Mouse (Mus musculus): Measurements from ENCODE around the gene Plcb1. TPM values are rescaled to one million over a fixed set of nuclear protein-coding genes. Genes with fewer than 3 reads are reported as not detected.
"Not testable (repeated sequence)": the region's sequence is repeated elsewhere in the genome, so short reads cannot be mapped to it uniquely, and the experiment has no call there.

The Plcb1 gene
- total and polyA plus RNA-seq, 3 experiments, result 0.78 to 4.2 (median 3.9) TPM

GRCm38 (mm10) chr2:135370259-135370835 is 584.5 kb downstream of the Plcb1 start:
- H3K27ac ChIP-seq, result no peak overlapping the region
- intact Hi-C loops (cut with DNase I), result no loop called here
- DNase-seq, result no peak
- no peaks in the 10 kb centered on the region for H3K79me2 ChIP-seq (replicated peaks; ENCODE audit: control insufficient read depth, insufficient read depth, low read length)
- no peaks in the 10 kb centered on the region for H3K4me1 ChIP-seq (ENCODE audit: control insufficient read depth, insufficient read depth, low read length)
- H3K9ac ChIP-seq (ENCODE audit: low read depth, low read length), result no peak overlapping the region
- H3K27me3 ChIP-seq (ENCODE audit: control insufficient read depth, insufficient read depth, low read length), result no peaks in the 10 kb centered on the region
- H3K36me3 ChIP-seq (ENCODE audit: control insufficient read depth, insufficient read depth, low read length), result no peaks in the 10 kb centered on the region
- 78% methylated on average over 10 of the region's 10 CpGs for WGBS
- H3K4me3 ChIP-seq, result no peak overlapping the region
- TF ChIP-seq CTCF (IDR thresholded peaks at IDR 0.05), result no peak
- TF ChIP-seq EP300 (IDR thresholded peaks at IDR 0.05; ENCODE audit: insufficient read depth, low read depth, low read length), result no peak
- TF ChIP-seq POLR2A (IDR thresholded peaks at IDR 0.05; ENCODE audit: insufficient read depth, low read depth, low read length), result no peak

DNA sequence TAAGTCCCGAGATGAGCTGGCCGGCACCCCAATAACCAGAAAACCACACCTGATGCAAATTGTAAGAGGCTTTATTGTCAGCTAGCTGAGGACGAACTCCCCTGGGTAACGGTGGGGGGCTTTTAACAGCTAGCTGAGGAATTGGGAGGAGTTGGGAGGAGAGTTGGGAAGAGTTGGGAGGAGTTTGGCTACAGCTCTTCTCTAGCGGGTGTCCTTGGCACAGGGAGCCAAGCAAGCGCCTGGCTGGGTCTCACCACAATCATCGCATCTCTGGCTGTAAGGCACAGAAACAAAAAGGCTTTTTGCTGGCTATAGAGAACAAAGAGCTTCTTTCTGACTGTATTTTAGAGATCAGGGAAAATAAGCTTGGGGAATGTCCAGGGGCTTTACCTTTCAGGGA is 594.9 kb downstream of the Plcb1 start:
- H3K36me3 ChIP-seq (ENCODE audit: control insufficient read depth, insufficient read depth, low read length); H3K4me3 ChIP-seq; H3K4me1 ChIP-seq (ENCODE audit: control insufficient read depth, insufficient read depth, low read length); DNase-seq; H3K27me3 ChIP-seq (ENCODE audit: control insufficient read depth, insufficient read depth, low read length); H3K79me2 ChIP-seq (replicated peaks; ENCODE audit: control insufficient read depth, insufficient read depth, low read length); H3K27ac ChIP-seq; H3K9ac ChIP-seq (ENCODE audit: low read depth, low read length); intact Hi-C loops (cut with DNase I): not testable (repeated sequence)
- WGBS, result 58% methylated on average over 7 of the region's 7 CpGs

DNA sequence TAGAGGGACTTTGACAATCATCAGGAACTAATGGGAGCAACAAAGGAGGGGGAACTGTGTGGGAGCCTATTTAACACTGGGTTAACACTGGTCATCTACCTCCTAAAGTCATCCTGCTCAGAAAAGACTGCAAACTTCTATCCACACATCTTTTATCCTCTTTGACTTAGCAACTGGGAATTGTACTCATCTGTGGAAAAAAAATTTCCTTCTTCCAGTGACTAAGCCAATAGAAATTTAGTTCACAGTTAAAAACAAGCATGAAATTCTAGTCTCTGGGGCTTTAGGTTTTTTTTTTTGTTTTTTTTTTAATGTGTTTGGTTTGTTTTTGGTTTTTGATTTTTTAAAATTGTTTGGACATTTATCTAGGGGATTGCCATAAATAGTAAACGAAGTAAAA is 595.5 kb downstream of the Plcb1 start:
- H3K27me3 ChIP-seq (ENCODE audit: control insufficient read depth, insufficient read depth, low read length), result no peaks in the 10 kb centered on the region
- DNase-seq, result no peak
- H3K27ac ChIP-seq, result no peak overlapping the region; the same call in 1 of the 2 replicates
- H3K4me3 ChIP-seq, result no peak overlapping the region
- H3K9ac ChIP-seq (ENCODE audit: low read depth, low read length), result no peak overlapping the region
- H3K36me3 ChIP-seq (ENCODE audit: control insufficient read depth, insufficient read depth, low read length), result no peaks in the 10 kb centered on the region
- intact Hi-C loops (cut with DNase I), result no loop called here
- no peaks in the 10 kb centered on the region for H3K4me1 ChIP-seq (ENCODE audit: control insufficient read depth, insufficient read depth, low read length)
- 80% methylated on average over 1 of the region's 1 CpGs for WGBS
- H3K79me2 ChIP-seq (replicated peaks; ENCODE audit: control insufficient read depth, insufficient read depth, low read length), result no peaks in the 10 kb centered on the region
- TF ChIP-seq POLR2A (IDR thresholded peaks at IDR 0.05; ENCODE audit: insufficient read depth, low read depth, low read length), result no peak
- no peak for TF ChIP-seq CTCF (IDR thresholded peaks at IDR 0.05)
- no peak for TF ChIP-seq EP300 (IDR thresholded peaks at IDR 0.05; ENCODE audit: insufficient read depth, low read depth, low read length)

DNA sequence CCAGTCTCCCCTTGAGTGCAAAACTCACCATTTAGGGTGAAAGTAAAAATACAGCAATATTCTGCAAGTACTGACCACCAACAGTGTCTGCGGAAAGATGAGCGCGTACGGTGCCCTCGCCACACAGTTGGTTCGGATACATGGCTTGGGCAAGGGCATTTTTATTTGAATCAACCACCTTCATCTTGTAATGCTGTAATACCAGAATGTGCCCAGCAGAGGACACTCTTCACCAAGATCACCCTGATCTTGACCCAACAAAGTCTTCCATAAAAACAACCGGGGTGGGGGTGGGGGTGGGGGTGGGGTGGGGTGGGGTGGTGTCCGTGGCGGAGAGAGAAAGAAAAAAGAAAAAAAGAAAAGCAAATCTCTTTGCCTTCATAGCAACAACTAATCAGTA is 602.1 kb downstream of the Plcb1 start:
- Histone ChIP-seq H3K9ac (ENCODE audit: low read depth, low read length) (no peak overlapping the region), H3K79me2 (replicated peaks; ENCODE audit: control insufficient read depth, insufficient read depth, low read length) (no peaks in the 10 kb centered on the region), H3K4me1 (ENCODE audit: control insufficient read depth, insufficient read depth, low read length) (no peaks in the 10 kb centered on the region), H3K4me3 (no peak overlapping the region), H3K36me3 (ENCODE audit: control insufficient read depth, insufficient read depth, low read length) (no peaks in the 10 kb centered on the region), H3K27ac (no peak overlapping the region), H3K27me3 (ENCODE audit: control insufficient read depth, insufficient read depth, low read length) (no peaks in the 10 kb centered on the region)
- intact Hi-C loops (cut with DNase I), result loop anchor here (2.0 to 5.0 kb wide), 3 partner anchors 169 to 569 kb away; no protein-coding TSS in a partner anchor
- TF ChIP-seq EP300 (IDR thresholded peaks at IDR 0.05; ENCODE audit: insufficient read depth, low read depth, low read length) (no peak), CTCF (IDR thresholded peaks at IDR 0.05) (peak; percentile 66), POLR2A (IDR thresholded peaks at IDR 0.05; ENCODE audit: insufficient read depth, low read depth, low read length) (no peak)
- WGBS, result 56% methylated on average over 9 of the region's 9 CpGs
- peak; percentile 20 to 25 for DNase-seq

DNA sequence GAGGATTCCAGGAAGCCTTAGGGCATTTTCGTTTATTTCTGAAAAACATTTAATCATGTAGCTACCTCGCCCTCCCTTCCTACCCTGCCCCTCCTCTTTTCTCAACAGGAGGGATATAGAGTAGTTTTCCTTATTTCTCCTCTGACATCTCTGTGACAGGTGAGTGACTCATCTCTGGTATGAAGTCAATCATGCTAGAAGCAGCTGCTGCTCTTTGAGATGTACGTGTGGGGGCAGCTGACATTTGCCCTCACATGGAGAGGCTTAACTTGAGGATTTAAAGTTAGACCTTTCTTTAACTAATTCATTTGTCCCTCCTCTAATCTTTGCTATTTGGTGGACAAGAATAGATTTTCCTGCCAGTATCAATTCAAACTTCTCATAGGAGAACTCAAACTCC is 608.8 kb downstream of the Plcb1 start:
- 93% methylated on average over 3 of the region's 3 CpGs for WGBS
- intact Hi-C loops (cut with DNase I), result no loop called here
- Histone ChIP-seq H3K27me3 (ENCODE audit: control insufficient read depth, insufficient read depth, low read length) (no peaks in the 10 kb centered on the region), H3K36me3 (ENCODE audit: control insufficient read depth, insufficient read depth, low read length) (no peaks in the 10 kb centered on the region), H3K4me1 (ENCODE audit: control insufficient read depth, insufficient read depth, low read length) (peaks cover 2% of the 10 kb centered on the region; the same call in 1 of the 2 replicates), H3K9ac (ENCODE audit: low read depth, low read length) (no peak overlapping the region), H3K4me3 (no peak overlapping the region), H3K27ac (no peak overlapping the region), H3K79me2 (replicated peaks; ENCODE audit: control insufficient read depth, insufficient read depth, low read length) (no peaks in the 10 kb centered on the region)
- TF ChIP-seq EP300 (IDR thresholded peaks at IDR 0.05; ENCODE audit: insufficient read depth, low read depth, low read length) (no peak), CTCF (IDR thresholded peaks at IDR 0.05) (no peak), POLR2A (IDR thresholded peaks at IDR 0.05; ENCODE audit: insufficient read depth, low read depth, low read length) (no peak)
- no peak for DNase-seq

DNA sequence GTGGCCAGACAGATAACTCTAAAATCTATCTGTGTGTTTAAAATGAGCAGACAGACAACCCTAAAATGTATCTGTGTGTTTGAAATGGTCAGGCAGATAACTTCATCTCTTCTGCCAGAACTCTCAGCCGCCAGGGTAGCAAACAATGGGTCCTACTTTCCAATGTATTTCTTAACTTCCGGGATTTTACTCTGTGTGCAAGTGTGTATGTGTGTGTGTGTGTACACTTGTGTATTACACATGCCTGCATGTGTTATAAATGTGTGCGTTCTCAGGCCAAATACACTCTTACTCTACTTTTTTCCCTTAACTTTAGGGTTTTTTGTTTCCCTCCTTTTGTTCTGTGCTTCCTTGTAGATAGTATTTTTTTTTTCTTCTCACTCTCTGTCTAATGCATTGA is 610.5 kb downstream of the Plcb1 start:
- WGBS, result 71% methylated on average over 3 of the region's 3 CpGs
- H3K79me2 ChIP-seq (replicated peaks; ENCODE audit: control insufficient read depth, insufficient read depth, low read length), result no peaks in the 10 kb centered on the region
- H3K27ac ChIP-seq, result no peak overlapping the region
- no peaks in the 10 kb centered on the region for H3K27me3 ChIP-seq (ENCODE audit: control insufficient read depth, insufficient read depth, low read length)
- H3K36me3 ChIP-seq (ENCODE audit: control insufficient read depth, insufficient read depth, low read length), result no peaks in the 10 kb centered on the region
- no peak overlapping the region for H3K4me3 ChIP-seq
- intact Hi-C loops (cut with DNase I), result no loop called here
- DNase-seq, result no peak
- no peak overlapping the region for H3K9ac ChIP-seq (ENCODE audit: low read depth, low read length)
- H3K4me1 ChIP-seq (ENCODE audit: control insufficient read depth, insufficient read depth, low read length), result peaks cover 2% of the 10 kb centered on the region; the same call in 1 of the 2 replicates
- TF ChIP-seq POLR2A (IDR thresholded peaks at IDR 0.05; ENCODE audit: insufficient read depth, low read depth, low read length) (no peak), EP300 (IDR thresholded peaks at IDR 0.05; ENCODE audit: insufficient read depth, low read depth, low read length) (no peak), CTCF (IDR thresholded peaks at IDR 0.05) (no peak)
